Mouse (Mus musculus) forebrain, postnatal 0 days (tissue): Measurements from ENCODE around the gene Stk4. TPM values are rescaled to one million over a fixed set of nuclear protein-coding genes. Genes with fewer than 3 reads are reported as not detected.

Experiments
- ATAC-seq: fragments of 200-750 bp; cut with Nextera tagmentation; 2 replicates; pipeline ENCODE4 v1.8.0; 2017; ENCODE audit warnings: mild to moderate bottlenecking, moderate library complexity
- DNase-seq: peaks from one replicate; pipeline ENCODE4 v3.0.0-alpha.2; 2015
- H3K27ac ChIP-seq: fragments of 300-500 bp; sonication (generic); 2 replicates; pipeline ENCODE4 v1.5.1; 2014; ENCODE audit warnings: low read depth, mild to moderate bottlenecking, antibody characterized with exemption, low read length, moderate library complexity, mixed read lengths
- H3K27me3 ChIP-seq: fragments of 300-500 bp; sonication (generic); 2 replicates; pipeline ENCODE4 v1.6.1; 2014; ENCODE audit warnings: mild to moderate bottlenecking, low read length, mixed read lengths; ENCODE audit not compliant: insufficient read depth
- H3K36me3 ChIP-seq: fragments of 300-500 bp; sonication (generic); 2 replicates; pipeline ENCODE4 v1.6.1; 2014; ENCODE audit warnings: mild to moderate bottlenecking, moderate library complexity; ENCODE audit not compliant: insufficient read depth
- H3K4me1 ChIP-seq: fragments of 300-500 bp; sonication (generic); 2 replicates; pipeline ENCODE4 v1.6.1; 2014; ENCODE audit warnings: antibody characterized with exemption; ENCODE audit not compliant: insufficient read depth
- H3K4me2 ChIP-seq: fragments of 300-500 bp; sonication (generic); 2 replicates; pipeline ENCODE4 v1.6.1; 2014; ENCODE audit warnings: low read depth, mild to moderate bottlenecking, moderate library complexity
- H3K4me3 ChIP-seq: fragments of 300-500 bp; sonication (generic); 2 replicates; pipeline ENCODE4 v1.5.1; 2014; ENCODE audit warnings: low read depth, low read length, mixed read lengths
- H3K9ac ChIP-seq: fragments of 300-500 bp; sonication (generic); 2 replicates; pipeline ENCODE4 v1.6.1; 2014; ENCODE audit warnings: mild to moderate bottlenecking
- H3K9me3 ChIP-seq: fragments of 300-500 bp; sonication (generic); 2 replicates; pipeline ENCODE4 v1.6.1; 2016; ENCODE audit warnings: low read length
- CTCF ChIP-seq: sonication (generic); IDR thresholded peaks from 2 replicates; pipeline ENCODE4 v1.5.1; 2016; ENCODE audit warnings: antibody characterized with exemption, control low read depth, low read depth
- WGBS: fragments of 180-500 bp; shearing (Covaris S2); extraction: QIAGEN DNeasy Blood & Tissue Kit; methylation state at CpG from one replicate; pipeline ENCODE4 v1.1.7; 2014; 5-methylcytosine and 5-hydroxymethylcytosine counted together
- polyA plus RNA-seq: library from polyadenylated mRNA; unstranded; fragments of >200 nt; fragmentation: Nextera tagmentation; extraction: Ambion mirVana; gene quantifications from 2 replicates; pipeline ENCODE4 v1.2.1, GENCODE M21; 2015
- total RNA-seq: library from RNA; depleted of rRNA; stranded (reverse); fragments of >200 nt; gene quantifications from 2 replicates; pipeline ENCODE4 v1.2.3, GENCODE M21; 2014

The Stk4 gene
- total and polyA plus RNA-seq, 2 experiments from 2014 or later: 19.3 to 36.1 TPM

GRCm38 (mm10) chr2:164183340-164183739 is 113.2 kb downstream of the Stk4 start:
- DNase-seq: no peak
- Histone ChIP-seq H3K4me2 (no peak overlapping the region), H3K9ac (no peak overlapping the region), H3K9me3 (no peaks in the 10 kb centered on the region), H3K4me3 (no peak overlapping the region), H3K4me1 (no peaks in the 10 kb centered on the region), H3K36me3 (no peaks in the 10 kb centered on the region), H3K27me3 (no peaks in the 10 kb centered on the region), H3K27ac (no peak overlapping the region)
- 73% methylated on average over 9 of the region's 9 CpGs for WGBS
- ATAC-seq: no peak
- TF ChIP-seq CTCF: no peak

- no peak overlapping the region for H3K27ac ChIP-seq
- H3K4me2 ChIP-seq: no peak overlapping the region
- H3K9me3 ChIP-seq: no peaks in the 10 kb centered on the region
- DNase-seq (no peak), ATAC-seq (no peak)
- WGBS: 38% methylated on average over 9 of the region's 9 CpGs
- TF ChIP-seq CTCF: no peak
- H3K9ac ChIP-seq: no peak overlapping the region
- H3K4me3 ChIP-seq: no peak overlapping the region
- no peaks in the 10 kb centered on the region for H3K36me3 ChIP-seq
- H3K4me1 ChIP-seq: no peaks in the 10 kb centered on the region
- no peaks in the 10 kb centered on the region for H3K27me3 ChIP-seq
Measured at GRCm38 (mm10) chr2:164184145-164184719, 114.1 kb downstream of the Stk4 start.

DNA sequence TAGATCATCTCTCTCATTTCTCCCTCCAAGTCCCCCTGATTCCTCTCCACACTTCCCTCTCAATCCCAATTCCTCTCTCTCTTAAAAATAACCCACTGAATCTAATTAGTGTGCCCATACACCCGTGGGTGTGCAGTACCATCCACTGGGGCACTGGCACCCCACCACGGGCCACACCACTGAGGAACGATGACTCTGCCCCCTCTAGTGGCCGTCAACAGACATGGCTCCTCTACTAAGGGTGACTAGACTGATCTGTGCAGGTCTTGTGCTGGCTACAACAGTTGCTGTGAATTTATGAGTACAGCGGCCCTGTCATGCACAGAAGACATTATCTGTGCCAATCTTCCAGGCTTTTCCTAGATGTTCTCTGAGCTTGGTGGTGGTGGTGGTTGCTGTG is 118.6 kb downstream of the Stk4 start:
- Histone ChIP-seq H3K9me3 (no peaks in the 10 kb centered on the region), H3K27me3 (no peaks in the 10 kb centered on the region), H3K36me3 (no peaks in the 10 kb centered on the region), H3K27ac (no peak overlapping the region), H3K4me3 (no peak overlapping the region), H3K9ac (no peak overlapping the region), H3K4me2 (no peak overlapping the region), H3K4me1 (no peaks in the 10 kb centered on the region)
- 34% methylated on average over 5 of the region's 5 CpGs for WGBS
- no peak for ATAC-seq
- no peak for DNase-seq
- peak; percentile 53 for TF ChIP-seq CTCF

GRCm38 (mm10) chr2:164190576-164190975 is 120.5 kb downstream of the Stk4 start, which contains the start of gene Wfdc12:
Gene Wfdc12 (minus strand): TSS chr2:164190608.
- H3K27ac ChIP-seq: no peak within 1 kb of the TSS
- H3K4me2 ChIP-seq: no peak within 1 kb of the TSS
- no peak for ATAC-seq
- no peak for TF ChIP-seq CTCF
- WGBS: 80% methylated on average over 6 of the region's 6 CpGs
- no peaks in the 10 kb centered on the region for H3K36me3 ChIP-seq
- H3K4me1 ChIP-seq: no peaks in the 10 kb centered on the region
- H3K9ac ChIP-seq: no peak within 1 kb of the TSS
- H3K9me3 ChIP-seq: no peaks in the 10 kb centered on the region
- H3K4me3 ChIP-seq: no peak within 1 kb of the TSS
- no peaks in the 10 kb centered on the region for H3K27me3 ChIP-seq
- no peak for DNase-seq

GRCm38 (mm10) chr2:164192279-164192678 is 122.2 kb downstream of the Stk4 start:
- TF ChIP-seq CTCF: no peak
- H3K4me2 ChIP-seq: no peak overlapping the region
- no peak overlapping the region for H3K9ac ChIP-seq
- H3K4me1 ChIP-seq: no peaks in the 10 kb centered on the region
- H3K27me3 ChIP-seq: no peaks in the 10 kb centered on the region
- H3K27ac ChIP-seq: no peak overlapping the region
- DNase-seq (no peak), ATAC-seq (no peak)
- H3K9me3 ChIP-seq: no peaks in the 10 kb centered on the region
- H3K4me3 ChIP-seq: no peak overlapping the region
- H3K36me3 ChIP-seq: no peaks in the 10 kb centered on the region

- 79% methylated on average over 5 of the region's 5 CpGs for WGBS
- Histone ChIP-seq H3K9ac (no peak overlapping the region), H3K4me1 (no peaks in the 10 kb centered on the region), H3K36me3 (no peaks in the 10 kb centered on the region), H3K9me3 (no peaks in the 10 kb centered on the region), H3K27ac (no peak overlapping the region), H3K4me3 (no peak overlapping the region), H3K4me2 (no peak overlapping the region), H3K27me3 (no peaks in the 10 kb centered on the region)
- TF ChIP-seq CTCF: no peak
- ATAC-seq: no peak
- no peak for DNase-seq
Measured at GRCm38 (mm10) chr2:164194959-164195630, 125.0 kb downstream of the Stk4 start.

DNA sequence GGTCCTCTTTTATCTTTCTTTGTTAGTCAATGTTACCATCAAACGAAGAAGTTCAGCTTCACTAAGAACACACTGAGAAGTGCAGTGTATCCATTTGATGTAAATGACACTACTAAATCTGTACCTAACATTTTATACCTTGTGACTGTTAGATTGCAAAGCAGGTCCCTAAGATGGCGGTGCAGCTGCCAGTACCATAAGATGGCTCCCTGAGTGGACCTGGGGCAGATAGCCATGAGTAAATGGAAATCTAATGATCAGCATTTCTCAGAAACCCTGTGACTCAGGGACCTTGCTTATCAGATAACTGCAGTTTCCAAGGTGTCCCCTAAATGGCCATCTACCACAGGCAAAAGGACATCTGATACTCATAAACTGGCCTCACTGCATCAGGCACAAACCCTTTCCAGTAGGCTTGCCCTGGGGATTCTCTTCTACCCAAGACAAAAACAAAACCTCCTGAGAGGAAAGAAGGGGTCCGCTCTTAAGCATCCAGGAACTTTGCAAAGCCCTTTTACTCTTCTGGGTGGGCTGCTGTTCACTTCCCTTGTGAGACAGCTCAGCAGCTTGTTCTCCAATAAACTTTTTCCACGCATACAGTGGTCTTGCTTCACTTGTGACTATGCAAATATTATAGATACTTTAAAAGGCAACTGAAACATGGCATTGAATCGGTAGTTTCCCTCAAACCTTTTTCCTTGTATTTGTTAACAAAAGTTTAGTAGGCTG is 126.0 kb downstream of the Stk4 start:
- no peak overlapping the region for H3K27ac ChIP-seq
- H3K36me3 ChIP-seq: no peaks in the 10 kb centered on the region
- H3K9ac ChIP-seq: no peak overlapping the region
- H3K27me3 ChIP-seq: no peaks in the 10 kb centered on the region
- H3K4me3 ChIP-seq: no peak overlapping the region
- no peak for TF ChIP-seq CTCF
- H3K9me3 ChIP-seq: no peaks in the 10 kb centered on the region
- 95% methylated on average over 5 of the region's 5 CpGs for WGBS
- DNase-seq (no peak), ATAC-seq (no peak)
- no peak overlapping the region for H3K4me2 ChIP-seq
- no peaks in the 10 kb centered on the region for H3K4me1 ChIP-seq
